Mouse (Mus musculus): Measurements from ENCODE around the gene Kif18b.

GRCm38 (mm10) chr11:102957692-102958091 is 32.8 kb upstream of the Kif18b start:
- no peak for TF ChIP-seq CTCF (IDR thresholded peaks at IDR 0.05; ENCODE audit: extremely low read depth, insufficient read depth, low read length)
- no peak for TF ChIP-seq POLR2A (IDR thresholded peaks at IDR 0.05; ENCODE audit: extremely low read depth, insufficient read depth, low read length)

Data from cortical plate, adult 2 months (tissue).